Mouse (Mus musculus): ENCODE results near the gene Ift74.
"Not testable (repeated sequence)": the region's sequence is repeated elsewhere in the genome, so short reads cannot be mapped to it uniquely, and the experiment has no call there.

The Ift74 gene

DNA sequence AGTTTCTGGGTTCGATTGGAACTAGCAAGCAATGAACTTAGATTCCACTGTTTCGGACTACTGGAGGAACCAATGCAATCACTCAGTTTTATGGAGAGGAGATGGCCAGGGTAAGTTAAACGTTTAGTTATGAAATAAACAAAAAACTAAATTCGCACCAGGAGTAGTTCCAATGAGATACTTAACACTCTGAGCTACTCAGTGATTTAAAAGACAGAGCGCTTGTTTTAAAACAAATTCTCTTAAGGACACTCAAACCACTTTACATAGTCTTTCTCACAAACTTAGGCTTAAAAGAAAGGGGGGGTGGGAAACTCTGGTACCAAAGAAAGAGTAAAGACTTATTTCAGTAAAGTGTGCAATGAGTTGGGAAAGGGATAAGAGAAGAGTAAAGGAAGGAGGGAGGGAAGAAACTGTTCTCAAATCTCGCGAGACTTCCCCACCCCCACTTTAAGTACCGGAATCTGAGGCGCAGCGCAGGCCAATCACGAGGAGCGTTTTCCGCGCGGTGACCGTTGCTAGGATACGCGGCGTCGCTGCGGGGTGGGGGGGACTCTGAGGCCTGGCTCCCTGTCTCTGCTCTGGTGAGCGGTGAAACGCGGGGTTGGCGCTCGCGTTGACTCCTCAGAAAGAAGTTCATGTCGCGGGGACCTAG lies at the start of gene Ift74:
Ift74 (plus strand) TSS at position 520 of the 655 bp plus-strand sequence.
- peak; percentile 97 for DNase-seq

GRCm38 (mm10) chr4:94572677-94573076 lies 41.6 kb upstream of the Ift74 start:
- peak; percentile 10 to 68 for DNase-seq

GRCm38 (mm10) chr4:94591765-94592381 lies 22.4 kb upstream of the Ift74 start:
- DNase-seq: no peak

- no peak for DNase-seq
Measured at GRCm38 (mm10) chr4:94592709-94593108, 21.6 kb upstream of the Ift74 start.

GRCm38 (mm10) chr4:94601395-94601794 lies 12.9 kb upstream of the Ift74 start:
- peak in 1 of 2 experiments; percentile 16 for DNase-seq

DNA sequence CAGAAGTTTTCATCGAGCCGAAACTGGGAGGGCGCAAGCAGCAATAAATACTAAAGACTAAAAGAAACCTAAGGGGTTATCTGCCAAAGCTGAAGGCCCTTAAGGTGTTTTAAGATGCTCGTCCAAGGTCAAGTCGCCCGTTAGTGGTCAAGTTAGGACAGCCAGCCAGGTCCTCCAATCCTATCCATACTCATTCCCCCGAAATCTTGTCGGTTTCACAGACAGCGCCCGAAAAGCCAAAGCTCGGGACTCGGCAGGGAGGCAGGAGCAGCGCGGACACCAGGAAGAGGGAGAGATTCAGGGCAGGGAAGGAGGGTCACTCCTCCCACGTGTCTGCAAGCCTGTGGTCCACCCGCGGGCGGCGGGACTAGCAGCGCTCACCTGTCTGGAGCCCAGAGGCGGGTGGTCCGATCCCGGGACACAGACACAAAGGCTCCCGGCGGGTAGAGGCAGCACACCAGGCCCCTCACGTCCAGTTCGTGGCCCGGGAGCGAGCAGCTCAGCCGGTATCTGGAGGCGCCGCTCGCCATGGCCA lies 11.7 kb upstream of the Ift74 start:
- DNase-seq: no peak

DNA sequence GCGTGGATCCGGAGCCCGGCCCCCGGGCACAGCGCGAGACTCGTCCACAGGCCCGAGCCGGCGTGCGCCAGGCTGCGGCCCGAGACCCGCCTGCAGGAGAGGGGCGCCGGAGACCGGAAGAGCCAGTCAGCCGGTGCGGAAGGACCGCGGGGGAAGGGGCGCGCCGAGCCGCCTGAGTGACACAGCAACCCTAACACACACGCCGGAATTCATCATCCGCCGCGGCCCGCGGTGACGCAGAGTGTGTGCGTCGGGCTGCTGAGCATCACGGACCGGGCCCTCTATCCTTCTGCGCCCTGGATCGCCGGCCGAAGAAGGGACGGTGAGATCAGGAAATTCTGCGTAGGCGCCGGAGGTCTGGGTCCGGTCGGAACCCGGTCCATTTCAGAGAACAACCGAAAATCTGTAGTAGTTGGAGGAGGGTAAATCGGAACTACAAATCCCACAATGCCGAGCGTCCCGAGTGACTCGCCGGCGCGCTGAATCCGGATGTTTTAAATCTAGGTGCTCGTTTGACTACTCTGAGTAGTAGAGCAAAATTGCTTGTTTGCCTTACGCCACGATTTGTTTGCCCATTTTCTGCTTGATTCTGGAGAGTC lies 11.2 kb upstream of the Ift74 start, which contains the start of gene Plaa:
Plaa (minus strand) TSS at position 214 of the 599 bp plus-strand sequence.
- peak; percentile 91 to 95 for DNase-seq

GRCm38 (mm10) chr4:94604452-94605019 lies 9.8 kb upstream of the Ift74 start:
- no peak for DNase-seq

- peak; percentile 20 to 43 for DNase-seq
Measured at GRCm38 (mm10) chr4:94605591-94605990, 8.7 kb upstream of the Ift74 start.

- DNase-seq: no peak
Measured at GRCm38 (mm10) chr4:94610339-94610738, 4.0 kb upstream of the Ift74 start.

GRCm38 (mm10) chr4:94614627-94615006 lies 326 bp downstream of the Ift74 start:
- no peak for DNase-seq

DNA sequence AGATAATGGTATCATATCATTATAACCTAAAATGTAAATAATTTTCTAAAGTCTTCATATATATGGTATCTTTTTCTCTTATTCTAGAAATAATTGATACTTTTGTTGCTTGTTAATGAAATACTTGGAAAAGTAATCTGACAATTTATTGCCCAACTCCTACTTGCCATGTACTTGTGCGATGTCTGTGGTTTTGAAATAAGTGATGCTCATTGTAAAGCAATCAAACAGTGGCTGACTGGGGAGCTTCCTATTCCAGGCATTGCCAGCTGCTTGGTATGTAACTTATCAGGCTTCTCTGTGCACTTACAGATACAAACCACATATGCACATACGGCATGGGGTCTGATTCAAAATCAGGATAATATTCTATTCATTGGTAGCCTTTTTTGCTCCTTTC lies 5.8 kb downstream of the Ift74 start:
- no peak for DNase-seq

- DNase-seq: no peak
Measured at GRCm38 (mm10) chr4:94643141-94643540, 28.9 kb downstream of the Ift74 start.

GRCm38 (mm10) chr4:94649920-94650319 lies 35.6 kb downstream of the Ift74 start, which contains the start of gene Lrrc19:
Lrrc19 (minus strand) TSS chr4:94650144.
- peak in 1 of 2 experiments; percentile 11 for DNase-seq

DNA sequence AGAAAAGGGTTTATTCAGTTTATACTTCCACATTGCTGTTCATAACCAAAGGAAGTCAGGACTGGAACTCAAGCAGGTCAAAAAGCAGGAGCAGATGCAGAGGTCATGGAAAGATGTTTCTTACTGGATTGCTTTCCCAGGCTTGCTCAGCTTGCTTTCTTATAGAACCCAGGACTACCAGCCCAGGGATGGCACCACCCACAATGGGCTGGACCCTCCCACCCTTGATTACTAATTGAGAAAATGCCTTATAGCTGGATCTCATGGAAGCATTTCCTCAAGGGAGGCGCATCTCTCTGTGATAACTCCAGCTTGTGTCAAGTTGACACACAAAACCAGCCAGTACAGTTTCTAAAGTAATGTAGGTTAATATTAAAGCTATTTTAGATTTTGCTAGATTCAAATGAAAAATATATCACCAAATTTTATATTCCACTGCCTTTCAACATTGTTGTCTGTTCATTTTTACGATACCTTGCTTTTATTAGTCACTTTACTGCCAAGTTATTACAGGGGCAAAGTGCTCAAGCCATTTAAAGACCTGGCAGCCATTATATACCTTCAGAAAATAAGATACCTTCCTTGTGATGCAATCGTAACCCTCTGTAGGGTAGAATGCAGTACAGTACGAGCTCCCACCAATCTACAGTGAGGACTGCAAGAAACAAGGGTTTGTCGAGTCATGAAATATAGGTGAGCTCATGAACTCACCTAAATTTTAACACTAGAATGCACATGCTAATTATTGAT lies 36.3 kb downstream of the Ift74 start:
- DNase-seq: peak in 1 of 2 experiments; percentile 3

- DNase-seq: peak in 1 of 2 experiments; percentile 20
Measured at GRCm38 (mm10) chr4:94669718-94670117, 55.4 kb downstream of the Ift74 start.

DNA sequence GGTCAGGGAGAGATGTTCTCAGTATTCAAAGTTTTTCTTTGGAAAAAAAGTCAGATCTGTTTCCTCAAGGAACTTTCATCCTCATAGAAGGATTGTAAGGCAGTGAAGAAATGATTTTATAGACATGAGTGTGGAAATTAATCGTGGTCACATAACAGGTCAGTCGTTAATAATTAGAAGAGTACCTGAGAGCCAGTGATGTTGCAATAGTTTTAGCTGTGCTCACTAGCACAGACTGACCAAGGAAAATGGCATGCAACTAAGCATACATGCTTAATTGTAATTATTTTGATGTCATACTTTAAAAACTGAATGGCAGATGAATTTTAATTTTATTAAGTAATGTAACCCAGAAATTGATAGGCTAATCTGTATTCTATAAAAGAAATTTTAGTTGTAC lies 66.4 kb downstream of the Ift74 start:
- DNase-seq: no peak

GRCm38 (mm10) chr4:94681181-94681580 lies 66.9 kb downstream of the Ift74 start:
- DNase-seq: no peak

GRCm38 (mm10) chr4:94682029-94682428 lies 67.7 kb downstream of the Ift74 start:
- no peak for DNase-seq

GRCm38 (mm10) chr4:94683305-94683704 lies 69.0 kb downstream of the Ift74 start:
- peak; percentile 14 to 34 for DNase-seq

DNA sequence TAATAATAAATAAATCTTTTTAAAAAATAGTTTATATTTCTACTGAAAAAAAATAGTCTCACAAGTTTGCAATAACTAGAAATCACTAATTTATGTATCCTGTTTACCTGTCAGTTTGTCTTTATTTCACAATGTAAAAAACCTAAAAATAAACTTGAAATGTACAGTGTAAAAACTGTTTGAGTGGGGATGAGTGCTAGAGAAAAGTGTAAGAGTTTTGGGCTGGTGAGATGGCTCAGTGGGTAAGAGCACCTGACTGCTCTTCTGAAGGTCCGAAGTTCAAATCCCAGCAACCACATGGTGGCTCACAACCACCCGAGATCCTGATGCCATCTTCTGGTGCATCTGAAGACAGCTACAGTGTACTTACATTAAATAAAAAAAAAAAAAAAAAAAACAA lies 75.5 kb downstream of the Ift74 start:
- not testable (repeated sequence) for DNase-seq

DNA sequence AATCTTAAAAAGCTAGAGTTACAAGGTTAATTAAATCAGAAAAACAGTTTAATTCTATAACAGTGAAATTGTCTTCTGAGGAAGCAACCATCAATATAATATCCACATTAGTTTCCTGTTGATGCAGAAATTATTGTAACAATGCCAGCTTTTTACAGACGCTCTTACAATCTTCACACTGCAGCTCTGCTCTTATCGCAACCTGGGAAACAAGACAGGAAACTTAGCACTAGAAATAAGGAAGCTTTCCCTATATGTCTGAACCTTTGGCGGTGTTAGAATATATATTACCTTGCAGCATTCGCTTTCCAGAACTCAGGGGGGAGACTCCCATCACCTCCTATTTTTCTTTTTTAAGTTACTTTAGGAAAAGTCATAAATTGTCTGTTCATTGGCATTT lies 76.8 kb downstream of the Ift74 start:
- DNase-seq: no peak

DNA sequence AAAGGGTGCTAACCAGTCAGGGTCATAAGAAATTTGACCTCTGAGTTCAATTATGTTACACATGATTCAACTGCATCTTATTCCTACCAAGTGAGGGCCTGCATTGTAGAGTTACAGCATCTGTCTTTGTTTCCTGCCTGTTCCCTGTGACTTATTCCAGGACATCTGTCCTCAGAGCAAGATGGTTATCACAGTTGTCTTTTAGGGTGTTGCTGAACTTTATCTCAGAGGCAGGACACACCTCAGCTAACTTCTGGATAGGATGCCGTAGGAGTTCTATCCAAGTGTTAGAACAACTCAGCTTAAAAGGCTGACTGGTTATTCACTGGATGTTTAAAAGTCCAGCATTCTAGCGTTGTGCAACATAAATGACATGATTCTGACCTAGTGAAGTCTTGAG lies 77.9 kb downstream of the Ift74 start:
- no peak for DNase-seq
